Mouse (Mus musculus) E14TG2a.4 (cell line): ENCODE measurements around the gene Atp2b2.

Experiments used
- CTCF ChIP-seq: conservative IDR thresholded peaks from 2 replicates; pipeline ENCODE4 v1.5.1; 2014; ENCODE audit warnings: low read length
- NANOG ChIP-seq: IDR thresholded peaks from 2 replicates; pipeline ENCODE4 v1.6.1; 2014; ENCODE audit warnings: borderline replicate concordance, low read length, mixed read lengths
- POU5F1 ChIP-seq: IDR thresholded peaks from 2 replicates; pipeline ENCODE4 v1.6.1; 2014; ENCODE audit warnings: low read length, borderline replicate concordance

DNA sequence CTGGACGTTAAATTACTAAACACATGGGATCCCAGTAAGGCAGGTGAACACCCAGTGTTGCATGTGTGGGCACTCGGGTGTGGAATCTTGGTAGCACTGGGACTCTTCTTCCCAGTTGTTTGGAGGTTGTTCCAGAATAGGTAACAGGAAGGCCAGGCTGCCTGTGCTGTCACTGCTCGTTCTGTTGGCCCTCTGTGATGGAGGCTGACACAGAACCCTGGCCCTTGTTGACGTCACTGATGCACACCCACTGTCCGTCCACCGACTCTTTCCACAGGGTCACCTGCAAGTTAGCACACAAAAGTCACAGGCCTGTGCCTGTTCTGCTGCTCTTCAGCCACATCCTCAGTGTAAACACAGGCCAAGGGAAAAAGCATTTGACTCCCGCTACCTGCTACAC is 314.2 kb downstream of the Atp2b2 start:
- TF ChIP-seq CTCF (no peak), POU5F1 (no peak), NANOG (no peak)
